Mouse (Mus musculus): ENCODE results near the gene Rybp. TPM values are rescaled to one million over a fixed set of nuclear protein-coding genes. Genes with fewer than 3 reads are reported as not detected.

Rybp gene
- 1 to 10 TPM; 3.9 to 5.1 TPM for total RNA-seq (2021)
- long read RNA-seq, experiment 1, partial matches to known transcripts = 0 of 1 reads
- long read RNA-seq, experiment 1, other reads (novel, unspliced or antisense) = 1 of 1 reads
- long read RNA-seq, experiment 2 = 0 reads

DNA sequence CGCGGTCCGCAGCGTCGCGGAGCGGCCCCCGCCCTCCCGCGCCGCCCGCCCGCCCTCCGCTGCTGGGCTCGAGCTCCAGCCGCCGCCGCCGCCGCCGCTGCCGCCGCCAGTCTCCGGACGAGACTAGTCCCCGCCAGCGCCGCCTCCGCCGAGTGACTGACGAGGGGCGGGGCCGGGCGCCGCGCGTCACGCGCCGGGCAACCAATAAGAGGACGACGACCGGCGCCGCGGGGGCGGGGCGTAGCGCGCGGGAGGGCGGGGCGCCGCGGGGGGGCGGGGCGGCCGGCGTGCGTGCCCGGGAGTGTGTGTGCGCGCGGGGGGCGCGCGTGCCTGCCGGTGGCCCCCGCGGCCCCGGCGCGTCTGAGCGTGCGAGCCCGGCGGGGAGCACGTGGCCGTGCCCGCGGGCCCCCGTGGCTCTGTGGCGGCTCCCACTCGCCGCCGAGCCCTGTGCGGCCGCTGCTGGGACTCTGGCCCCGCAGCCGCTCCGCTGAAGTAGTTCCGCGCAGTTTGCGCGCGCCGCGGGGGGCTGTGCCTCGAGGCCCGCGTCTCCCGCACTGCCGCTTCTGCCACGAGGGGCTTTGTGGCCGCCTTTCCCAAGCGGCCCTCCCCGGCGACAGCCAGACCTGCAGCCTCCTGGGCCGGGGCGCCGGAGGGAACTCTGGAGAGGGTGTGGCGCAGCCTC, at the start of gene Rybp:
TSS of gene Rybp (minus strand) at position 152 of the 682 bp plus-strand sequence.
- DNase-seq = peak; percentile 91

GRCm38 (mm10) chr6:100336591-100337148, 49.4 kb upstream of the Rybp start:
- DNase-seq = peak; percentile 41

DNA sequence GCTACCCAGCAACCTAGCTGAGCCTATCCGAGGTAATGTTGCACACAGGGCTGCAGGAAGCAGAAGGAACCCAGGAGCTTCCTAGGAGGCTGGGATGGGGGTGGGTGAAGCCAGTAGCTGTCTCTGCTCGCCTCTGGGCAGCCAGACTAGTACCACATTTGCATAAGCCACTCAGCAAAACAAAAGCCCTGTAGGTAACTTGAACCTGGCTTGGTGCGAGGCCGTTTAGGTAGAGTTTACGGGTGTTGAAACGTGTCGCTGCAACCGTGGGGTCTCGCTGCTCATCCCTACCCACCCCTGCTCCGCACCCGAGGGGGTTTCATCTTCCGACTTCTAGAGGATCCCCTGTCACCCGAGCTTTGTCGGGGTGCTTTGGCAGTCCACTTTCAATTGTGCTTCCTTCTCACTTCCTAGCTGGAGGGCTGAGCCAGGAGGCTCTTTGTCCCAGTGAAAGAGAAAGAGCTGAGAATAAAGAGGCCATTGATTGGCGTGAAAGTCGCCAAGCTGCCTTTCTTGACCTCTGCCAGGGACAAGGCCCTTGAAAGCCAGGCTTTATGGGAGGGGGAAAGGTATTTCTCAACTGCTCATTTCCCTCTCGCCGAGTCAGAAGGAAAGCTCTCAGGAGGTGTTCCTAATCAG, 48.3 kb upstream of the Rybp start:
- no peak for DNase-seq

DNA sequence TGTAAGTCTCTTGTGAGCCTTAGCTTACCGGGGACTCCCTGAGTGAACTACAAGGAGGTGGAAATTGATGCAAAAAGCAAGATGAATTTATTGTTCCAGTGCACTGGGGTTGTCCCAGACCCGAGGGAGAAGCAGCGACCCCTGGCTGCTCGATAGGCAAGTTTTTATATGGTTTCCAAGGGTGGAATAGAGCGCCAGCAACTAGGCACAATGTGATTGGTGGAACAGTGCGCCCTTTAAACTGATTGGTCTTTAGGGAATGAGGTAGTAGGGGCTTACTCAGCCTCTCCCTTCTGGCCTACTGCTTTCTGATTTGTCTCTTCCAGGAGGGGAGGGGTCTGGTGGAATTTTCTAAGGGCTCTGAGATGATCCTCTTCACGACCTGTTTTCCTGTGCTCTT, 46.5 kb upstream of the Rybp start:
- DNase-seq = no peak

DNA sequence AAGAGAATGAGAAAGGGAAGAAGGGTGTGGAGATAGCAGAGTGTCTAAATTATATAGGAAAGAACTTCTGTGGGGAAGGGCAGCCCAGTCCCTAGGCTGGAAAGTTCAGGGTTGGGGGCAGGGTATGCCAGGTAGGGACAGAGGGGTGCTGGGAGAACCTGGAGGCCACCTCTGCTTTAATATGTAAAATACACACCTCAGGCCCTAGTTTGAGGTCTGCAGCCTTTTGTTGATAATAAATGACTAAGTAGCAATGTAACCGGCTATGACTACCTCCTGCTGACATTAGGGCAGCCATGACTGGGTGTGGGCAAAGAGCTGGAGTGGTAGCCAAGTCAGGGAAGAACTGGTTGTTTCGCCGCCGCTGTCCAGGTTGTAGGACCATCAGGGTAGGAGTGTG, 45.2 kb upstream of the Rybp start:
- DNase-seq = no peak

DNA sequence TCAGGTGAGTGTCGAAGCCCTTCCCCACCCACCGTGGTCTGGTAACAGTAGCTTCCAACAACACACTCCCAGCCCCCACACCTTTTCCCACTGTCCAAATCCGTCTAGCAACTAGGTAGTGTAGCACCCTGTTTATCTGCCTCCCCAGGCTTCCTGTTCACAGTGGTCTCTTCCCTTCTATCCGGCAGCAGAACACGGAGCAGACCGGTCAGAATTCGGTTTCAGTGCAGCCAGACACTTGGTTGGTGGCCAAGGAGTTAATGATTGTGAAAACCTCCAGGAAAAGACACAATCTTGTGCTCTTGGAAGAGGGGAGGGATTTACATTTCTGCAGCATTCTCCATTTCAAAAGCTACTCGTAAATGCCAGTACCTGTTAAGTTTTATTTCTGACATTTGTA, 44.3 kb upstream of the Rybp start:
- no peak for DNase-seq

DNA sequence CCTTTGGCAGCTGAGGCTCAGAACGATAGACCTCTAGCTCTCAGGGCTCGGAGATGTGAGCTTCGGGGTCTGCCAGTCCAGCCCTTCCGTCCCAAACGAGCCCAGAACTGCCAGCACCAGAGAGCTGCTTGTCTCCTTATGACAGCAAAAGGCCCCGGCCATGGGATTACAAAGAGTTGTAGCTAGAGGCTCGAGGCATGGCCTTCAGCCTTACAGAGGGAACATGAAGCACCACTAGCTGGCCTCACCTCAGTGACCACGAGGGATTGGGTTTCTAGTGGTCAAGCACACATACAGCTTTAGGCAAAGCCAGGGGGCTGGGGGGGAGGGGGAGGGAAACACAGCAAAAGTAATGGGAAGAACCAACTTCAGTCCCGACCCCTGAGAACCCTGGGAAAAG, 43.8 kb upstream of the Rybp start:
- DNase-seq = no peak

DNA sequence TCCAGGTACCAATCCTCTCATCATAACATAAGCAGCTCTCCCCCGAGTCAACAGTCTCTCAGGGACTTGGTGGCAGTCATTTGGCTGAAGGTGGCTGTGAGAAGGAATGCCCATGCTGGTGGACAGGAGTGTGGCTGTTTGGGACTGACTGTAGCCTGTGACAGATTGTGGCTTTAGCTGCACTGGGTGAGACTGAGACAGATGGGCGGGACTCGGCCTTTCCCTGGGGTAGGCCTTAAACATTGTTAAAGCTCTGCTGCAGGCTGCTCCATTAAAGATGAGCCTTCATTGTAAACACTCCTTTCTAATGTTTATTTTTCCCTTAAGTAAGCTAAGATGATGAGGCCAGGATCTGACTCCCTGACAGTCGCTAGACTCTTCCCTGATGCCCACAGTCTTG, 42.3 kb upstream of the Rybp start:
- DNase-seq = no peak

- peak; percentile 84 for DNase-seq
Measured at GRCm38 (mm10) chr6:100327050-100327449, 39.8 kb upstream of the Rybp start.

DNA sequence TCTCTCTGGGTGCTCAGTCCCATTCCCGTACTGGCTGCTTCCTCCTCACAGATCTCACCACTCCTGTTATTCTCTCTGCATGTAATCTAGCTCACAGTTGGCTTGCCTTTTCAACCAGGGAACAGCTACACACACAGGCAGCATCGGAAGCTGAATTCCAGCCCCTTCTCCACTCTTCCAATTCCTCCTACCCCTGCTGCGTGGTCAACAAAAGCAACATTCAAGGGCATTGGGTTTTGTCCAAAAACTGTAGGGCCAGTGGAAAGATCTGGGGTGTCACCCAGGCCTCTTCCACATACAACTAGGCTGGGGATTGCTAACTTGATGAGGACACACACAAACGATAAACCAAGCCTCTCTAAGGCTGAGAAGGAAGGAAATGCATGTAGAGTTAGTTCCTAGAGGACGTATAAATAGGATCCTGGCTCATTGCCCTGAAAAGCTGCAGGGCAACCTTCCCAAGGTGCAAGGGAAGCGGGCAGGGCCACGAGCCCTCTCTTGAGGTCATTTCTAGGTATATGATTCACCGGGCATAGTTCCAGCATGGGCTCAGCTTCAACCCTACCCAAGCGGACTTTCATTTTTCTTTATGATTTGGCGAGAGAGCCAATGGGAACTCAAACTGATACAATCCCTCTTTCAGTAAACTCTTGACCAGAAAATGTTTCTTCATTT, 36.6 kb upstream of the Rybp start:
- no peak for DNase-seq

DNA sequence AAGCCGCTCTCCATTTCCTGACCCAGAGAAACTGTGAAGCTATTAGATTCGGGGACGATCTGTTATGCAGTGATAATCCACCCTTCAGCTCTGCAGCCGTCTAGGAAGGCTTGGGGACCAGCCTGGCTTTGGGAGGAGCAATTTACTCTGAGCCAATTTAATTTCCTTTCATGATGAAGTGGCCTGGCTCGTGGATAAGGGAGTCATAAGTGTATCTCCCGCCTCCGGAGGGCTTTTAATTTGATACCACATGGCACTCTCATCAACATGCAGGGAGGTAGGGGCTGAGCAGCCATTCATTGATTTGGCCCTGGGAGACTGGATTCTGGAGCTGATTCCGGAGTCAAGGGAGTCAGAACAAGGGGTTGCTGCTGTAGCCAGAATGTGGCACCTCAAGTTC, 35.3 kb upstream of the Rybp start:
- no peak for DNase-seq

GRCm38 (mm10) chr6:100322145-100322544, 34.9 kb upstream of the Rybp start:
- no peak for DNase-seq

DNA sequence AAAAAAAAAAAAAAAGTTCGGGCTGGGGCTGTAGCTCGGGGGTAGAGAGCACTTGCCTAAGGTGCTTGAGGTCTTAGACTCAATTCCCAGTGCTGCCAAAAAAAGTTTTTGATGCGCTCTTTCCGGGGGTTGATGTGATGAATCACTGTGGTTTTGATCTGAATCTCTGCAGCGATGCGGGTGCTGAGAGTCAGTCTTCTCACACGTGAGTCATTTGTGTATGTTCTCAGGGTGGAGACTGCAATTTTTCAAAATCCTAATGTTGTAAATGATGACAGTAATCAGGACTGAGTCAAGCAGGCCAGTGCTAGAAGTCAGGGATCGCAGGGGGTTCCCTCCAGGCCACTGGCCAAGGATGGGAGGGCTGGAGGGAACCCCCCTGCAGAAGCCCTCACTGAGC, 26.9 kb upstream of the Rybp start:
- no peak for DNase-seq

- DNase-seq = no peak
Measured at GRCm38 (mm10) chr6:100311167-100311566, 23.9 kb upstream of the Rybp start.

DNA sequence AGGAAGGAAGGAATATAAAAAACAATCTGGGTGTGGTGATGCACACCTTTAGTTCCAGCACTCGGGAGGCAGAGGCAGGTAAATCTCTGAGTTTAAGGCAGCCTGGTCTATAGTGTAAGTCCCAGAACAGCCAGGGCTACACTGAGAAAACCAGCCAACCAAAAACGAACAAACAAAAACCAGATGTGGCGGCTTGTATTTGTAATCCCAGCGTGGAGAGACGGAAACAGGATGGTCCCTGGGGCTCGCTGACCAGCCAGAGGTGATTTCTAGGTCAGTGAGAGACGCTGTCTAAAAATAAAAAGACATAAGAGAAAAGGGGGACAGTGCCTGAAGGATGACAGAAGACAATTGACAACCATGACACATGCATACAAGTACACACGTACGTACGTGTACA, 17.5 kb upstream of the Rybp start:
- DNase-seq = no peak

DNA sequence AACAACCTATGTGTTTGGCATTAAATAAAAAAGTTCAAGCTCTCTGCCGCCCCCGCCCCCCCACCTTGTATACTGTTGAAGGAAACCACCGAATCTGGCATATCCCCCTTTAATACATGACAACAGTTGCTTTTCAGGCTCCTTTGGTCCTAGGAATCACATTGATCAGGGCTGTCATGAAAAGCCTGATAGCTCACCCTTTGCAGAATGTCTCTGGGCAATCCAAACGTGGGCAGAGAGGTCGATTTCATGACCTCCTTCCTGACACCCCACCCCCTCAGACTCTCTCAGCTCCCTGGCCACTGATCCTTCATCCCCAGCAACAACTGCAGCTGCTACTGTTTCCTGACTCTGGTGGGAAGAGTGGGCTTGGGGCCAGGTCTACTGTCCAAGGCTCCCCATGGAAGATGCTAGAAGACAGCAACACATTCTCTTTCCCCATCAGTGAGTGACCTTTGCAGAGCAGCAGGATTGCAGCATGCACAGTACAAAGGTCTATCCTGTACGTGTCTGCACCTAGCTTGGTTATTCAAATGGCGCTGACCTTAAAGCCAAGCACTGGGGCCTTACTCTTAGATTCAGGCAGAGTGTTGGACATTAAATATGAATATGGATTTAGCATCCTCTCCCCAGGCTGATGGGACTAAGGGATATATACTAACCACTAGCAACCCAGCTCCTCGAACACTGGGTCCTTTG, 14.3 kb upstream of the Rybp start:
- no peak for DNase-seq

- DNase-seq = no peak
Measured at GRCm38 (mm10) chr6:100300831-100301230, 13.5 kb upstream of the Rybp start.

- no peak for DNase-seq
Measured at GRCm38 (mm10) chr6:100298945-100299344, 11.7 kb upstream of the Rybp start.

- no peak for DNase-seq
Measured at GRCm38 (mm10) chr6:100297536-100297935, 10.3 kb upstream of the Rybp start.

- no peak for DNase-seq
Measured at GRCm38 (mm10) chr6:100292411-100292810, 5.1 kb upstream of the Rybp start.

DNA sequence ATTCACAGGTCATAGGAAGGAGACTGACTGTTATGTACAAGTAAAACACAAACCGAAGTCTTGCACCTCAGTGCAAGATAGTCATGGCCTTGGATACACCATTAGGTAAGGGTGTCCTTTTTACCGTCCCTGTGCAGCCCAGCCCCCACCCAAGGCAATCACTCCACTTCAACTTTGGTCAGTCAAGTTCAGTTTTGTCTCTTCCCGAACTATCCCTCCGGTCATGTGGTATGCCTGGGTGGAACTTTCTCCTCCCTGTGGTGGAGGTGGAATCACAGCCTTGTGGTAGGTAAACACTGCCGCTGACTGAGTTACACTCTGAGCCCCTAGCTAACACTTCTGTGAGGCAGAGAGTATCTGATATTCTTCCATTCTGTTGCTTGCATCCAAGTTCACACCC, 1.8 kb upstream of the Rybp start:
- no peak for DNase-seq

DNA sequence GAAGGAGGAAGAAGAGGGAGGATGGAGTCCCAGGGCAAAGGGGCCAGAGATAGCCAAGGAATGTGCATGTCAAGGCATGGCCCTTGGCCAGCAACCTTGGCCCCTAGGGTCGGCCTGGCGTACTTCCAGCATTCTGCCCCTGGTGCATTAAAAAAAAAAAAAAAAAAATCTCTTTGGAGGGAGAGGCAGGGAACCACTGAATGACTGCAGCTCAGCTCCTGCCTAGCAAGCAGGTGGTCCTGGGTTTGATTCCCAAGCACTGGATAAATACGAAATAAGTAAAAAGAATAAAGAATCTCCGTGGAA, 1.4 kb upstream of the Rybp start:
- DNase-seq = no peak
